Mouse (Mus musculus) MEL (cell line): ENCODE results near the gene Serpinf1. TPM values are rescaled to one million over a fixed set of nuclear protein-coding genes. Genes with fewer than 3 reads are reported as not detected.

Experiments used
- DNase-seq: peaks from one replicate; pipeline ENCODE4 v3.0.0; 2011; ENCODE audit warnings: low read depth, low spot score
- H3K27ac ChIP-seq: 2 replicates; pipeline ENCODE4 v1.5.1; 2012; ENCODE audit warnings: low read depth, mild to moderate bottlenecking, control low read depth, low read length, moderate library complexity; ENCODE audit not compliant: control insufficient read depth
- H3K27me3 ChIP-seq, 2 experiments: fragments of 150-350 bp in 1 of 2; sonication (generic) in 1 of 2; 2 replicates each; pipeline ENCODE4 v1.6.1; 2012; ENCODE audit warnings: low read length in 2 of 2, mild to moderate bottlenecking in 2 of 2, improper control_type of control experiment in 1 of 2, moderate library complexity in 1 of 2; ENCODE audit not compliant: insufficient read depth in 2 of 2, control insufficient read depth in 1 of 2
- H3K36me3 ChIP-seq, 2 experiments: 2 replicates each; pipeline ENCODE4 v1.6.1; 2012 to 2014; ENCODE audit warnings: low read length in 2 of 2, improper control_type of control experiment in 1 of 2, inconsistent platforms in 1 of 2, mild to moderate bottlenecking in 1 of 2; ENCODE audit not compliant: insufficient read depth in 2 of 2, control insufficient read depth in 1 of 2
- H3K4me1 ChIP-seq, 2 experiments: fragments of 150-350 bp in 1 of 2; sonication (generic) in 1 of 2; 2 replicates each; pipeline ENCODE4 v1.6.1; 2012; ENCODE audit warnings: low read length in 2 of 2, improper control_type of control experiment in 1 of 2, mild to moderate bottlenecking in 1 of 2; ENCODE audit not compliant: insufficient read depth in 2 of 2, control insufficient read depth in 1 of 2
- H3K4me3 ChIP-seq, 2 experiments: fragments of 150-350 bp in 1 of 2; sonication (generic) in 1 of 2; 2 replicates each; pipeline ENCODE4 v1.5.1; 2012; ENCODE audit warnings: low read depth in 2 of 2, low read length in 2 of 2, mild to moderate bottlenecking in 2 of 2, moderate library complexity in 2 of 2, control low read depth in 1 of 2, improper control_type of control experiment in 1 of 2; ENCODE audit not compliant: control insufficient read depth in 1 of 2, insufficient read depth in 1 of 2
- H3K79me2 ChIP-seq: 2 replicates; pipeline ENCODE4 v1.6.1; 2012; ENCODE audit warnings: mild to moderate bottlenecking, low read length, moderate library complexity; ENCODE audit not compliant: control insufficient read depth, poor library complexity, insufficient read depth
- H3K9ac ChIP-seq: 2 replicates; pipeline ENCODE4 v1.6.1; 2012; ENCODE audit warnings: low read depth, mild to moderate bottlenecking, control low read depth, low read length, moderate library complexity; ENCODE audit not compliant: control insufficient read depth, poor library complexity, severe bottlenecking
- H3K9me3 ChIP-seq: fragments of 150-350 bp; sonication (generic); replicated peaks from 2 replicates; pipeline ENCODE4 v1.6.1; 2012; ENCODE audit warnings: mild to moderate bottlenecking, low read length, improper control_type of control experiment, moderate library complexity; ENCODE audit not compliant: insufficient read depth
- BHLHE40 ChIP-seq: IDR thresholded peaks from 2 replicates; pipeline ENCODE4 v1.6.1; 2012; ENCODE audit warnings: low read depth, mild to moderate bottlenecking, inconsistent platforms, low read length, improper control_type of control experiment, borderline replicate concordance
- CHD1 ChIP-seq: IDR thresholded peaks from 2 replicates; pipeline ENCODE4 v1.6.1; 2012; ENCODE audit warnings: low read depth, mild to moderate bottlenecking, inconsistent platforms, low read length, improper control_type of control experiment
- CHD2 ChIP-seq: IDR thresholded peaks from 2 replicates; pipeline ENCODE4 v1.6.1; 2011; ENCODE audit warnings: low read length, improper control_type of control experiment
- CTCF ChIP-seq, 3 experiments: IDR thresholded peaks in 2 of 3; conservative IDR thresholded peaks in 1 of 3; 2 replicates each; pipeline ENCODE4 v1.5.1; 2011 to 2012; ENCODE audit warnings: low read length in 3 of 3, low read depth in 2 of 3, mild to moderate bottlenecking in 2 of 3, improper control_type of control experiment in 1 of 3, inconsistent platforms in 1 of 3, mixed read lengths in 1 of 3, moderate library complexity in 1 of 3; ENCODE audit not compliant: control insufficient read depth in 1 of 3, insufficient read depth in 1 of 3, poor library complexity in 1 of 3, severe bottlenecking in 1 of 3
- E2F4 ChIP-seq: IDR thresholded peaks from 2 replicates; pipeline ENCODE4 v1.6.1; 2011; ENCODE audit warnings: low read depth, low read length, improper control_type of control experiment, borderline replicate concordance
- ELF1 ChIP-seq: IDR thresholded peaks from 2 replicates; pipeline ENCODE4 v1.6.1; 2014; ENCODE audit warnings: low read depth, mild to moderate bottlenecking, inconsistent platforms, low read length, improper control_type of control experiment, moderate library complexity
- EP300 ChIP-seq, 2 experiments: IDR thresholded peaks; 2 replicates each; pipeline ENCODE4 v1.6.1; 2011; ENCODE audit warnings: improper control_type of control experiment in 2 of 2, low read length in 2 of 2, low read depth in 1 of 2, mild to moderate bottlenecking in 1 of 2
- ETS1 ChIP-seq: IDR thresholded peaks from 2 replicates; pipeline ENCODE4 v1.6.1; 2012; ENCODE audit warnings: low read depth, mild to moderate bottlenecking, inconsistent platforms, low read length, improper control_type of control experiment, moderate library complexity
- GABPA ChIP-seq: IDR thresholded peaks from 2 replicates; pipeline ENCODE4 v1.6.1; 2012; ENCODE audit warnings: low read depth, mild to moderate bottlenecking, inconsistent platforms, low read length, improper control_type of control experiment, moderate library complexity
- GATA1 ChIP-seq: IDR thresholded peaks from 2 replicates; pipeline ENCODE4 v1.6.1; 2011; ENCODE audit warnings: low read depth, low read length, improper control_type of control experiment
- JUND ChIP-seq: IDR thresholded peaks from 2 replicates; pipeline ENCODE4 v1.6.1; 2011; ENCODE audit warnings: low read depth, mild to moderate bottlenecking, improper control_type of control experiment, low read length
- KAT2A ChIP-seq: conservative IDR thresholded peaks from 2 replicates; pipeline ENCODE4 v1.6.1; 2012; ENCODE audit warnings: low read depth, low read length, improper control_type of control experiment, inconsistent platforms
- MAFK ChIP-seq: IDR thresholded peaks from 2 replicates; pipeline ENCODE4 v1.6.1; 2011; ENCODE audit warnings: low read depth, mild to moderate bottlenecking, low read length, improper control_type of control experiment, borderline replicate concordance
- MAX ChIP-seq: IDR thresholded peaks from 2 replicates; pipeline ENCODE4 v1.6.1; 2011; ENCODE audit warnings: low read length, improper control_type of control experiment
- MAZ ChIP-seq: IDR thresholded peaks from 2 replicates; pipeline ENCODE4 v1.6.1; 2012; ENCODE audit warnings: low read depth, mild to moderate bottlenecking, inconsistent platforms, low read length, improper control_type of control experiment
- MEF2A ChIP-seq: IDR thresholded peaks from 2 replicates; pipeline ENCODE4 v1.6.1; 2014; ENCODE audit warnings: low read depth, mild to moderate bottlenecking, inconsistent platforms, low read length, improper control_type of control experiment; ENCODE audit not compliant: poor library complexity, insufficient replicate concordance, severe bottlenecking; ENCODE audit errors: extremely low read depth
- MXI1 ChIP-seq: IDR thresholded peaks from 2 replicates; pipeline ENCODE4 v1.6.1; 2011; ENCODE audit warnings: mild to moderate bottlenecking, low read depth, low read length, improper control_type of control experiment
- MYB ChIP-seq: IDR thresholded peaks from 2 replicates; pipeline ENCODE4 v1.6.1; 2011; ENCODE audit warnings: mild to moderate bottlenecking, low read depth, low read length, improper control_type of control experiment
- MYC ChIP-seq: IDR thresholded peaks from 2 replicates; pipeline ENCODE4 v1.6.1; 2011; ENCODE audit warnings: low read depth, mild to moderate bottlenecking, low read length, improper control_type of control experiment, moderate library complexity
- NELFE ChIP-seq: IDR thresholded peaks from 2 replicates; pipeline ENCODE4 v1.6.1; 2011; ENCODE audit warnings: low read depth, low read length, improper control_type of control experiment
- NRF1 ChIP-seq: IDR thresholded peaks from 2 replicates; pipeline ENCODE4 v1.6.1; 2014; ENCODE audit warnings: low read depth, mild to moderate bottlenecking, inconsistent platforms, low read length, improper control_type of control experiment, moderate library complexity; ENCODE audit not compliant: poor library complexity, insufficient read depth, severe bottlenecking
- POLR2A ChIP-seq, 2 experiments: IDR thresholded peaks; 2 replicates each; pipeline ENCODE4 v1.6.1; 2011 to 2012; ENCODE audit warnings: low read length in 2 of 2, mild to moderate bottlenecking in 2 of 2, control low read depth in 1 of 2, improper control_type of control experiment in 1 of 2, low read depth in 1 of 2, moderate library complexity in 1 of 2; ENCODE audit not compliant: control insufficient read depth in 1 of 2, insufficient read depth in 1 of 2, poor library complexity in 1 of 2
- POLR2AphosphoS2 ChIP-seq: IDR thresholded peaks from 2 replicates; pipeline ENCODE4 v1.6.1; 2011; ENCODE audit warnings: low read length, improper control_type of control experiment
- RAD21 ChIP-seq: IDR thresholded peaks from 2 replicates; pipeline ENCODE4 v1.6.1; 2011; ENCODE audit warnings: mild to moderate bottlenecking, low read depth, low read length, improper control_type of control experiment
- RCOR1 ChIP-seq: IDR thresholded peaks from 2 replicates; pipeline ENCODE4 v1.6.1; 2012; ENCODE audit warnings: low read depth, mild to moderate bottlenecking, inconsistent platforms, low read length, improper control_type of control experiment
- SIN3A ChIP-seq: IDR thresholded peaks from 2 replicates; pipeline ENCODE4 v1.6.1; 2012; ENCODE audit warnings: low read length, improper control_type of control experiment, inconsistent platforms
- SMC3 ChIP-seq: IDR thresholded peaks from 2 replicates; pipeline ENCODE4 v1.6.1; 2011; ENCODE audit warnings: low read depth, low read length, improper control_type of control experiment
- TAL1 ChIP-seq: IDR thresholded peaks from 2 replicates; pipeline ENCODE4 v1.6.1; 2012; ENCODE audit warnings: mild to moderate bottlenecking, inconsistent platforms, low read length, moderate library complexity, mixed read lengths
- TBP ChIP-seq: IDR thresholded peaks from 2 replicates; pipeline ENCODE4 v1.8.0; 2011; ENCODE audit warnings: low read depth, low read length, improper control_type of control experiment
- UBTF ChIP-seq: IDR thresholded peaks from 2 replicates; pipeline ENCODE4 v1.6.1; 2012; ENCODE audit warnings: low read depth, mild to moderate bottlenecking, inconsistent platforms, low read length, improper control_type of control experiment, moderate library complexity, borderline replicate concordance; ENCODE audit not compliant: insufficient read depth
- USF1 ChIP-seq: IDR thresholded peaks from 2 replicates; pipeline ENCODE4 v1.6.1; 2014; ENCODE audit warnings: low read depth, mild to moderate bottlenecking, inconsistent platforms, low read length, improper control_type of control experiment, moderate library complexity
- USF2 ChIP-seq, 2 experiments: IDR thresholded peaks; 2 replicates each; pipeline ENCODE4 v1.6.1; 2011 to 2012; ENCODE audit warnings: improper control_type of control experiment in 2 of 2, low read length in 2 of 2, borderline replicate concordance in 1 of 2, inconsistent platforms in 1 of 2, low read depth in 1 of 2, mild to moderate bottlenecking in 1 of 2; ENCODE audit not compliant: insufficient read depth in 1 of 2
- ZC3H11A ChIP-seq: IDR thresholded peaks from 2 replicates; pipeline ENCODE4 v1.6.1; 2012; ENCODE audit warnings: low read depth, mild to moderate bottlenecking, inconsistent platforms, low read length, improper control_type of control experiment
- ZKSCAN1 ChIP-seq: IDR thresholded peaks from 2 replicates; pipeline ENCODE4 v1.6.1; 2012; ENCODE audit warnings: low read depth, mild to moderate bottlenecking, inconsistent platforms, low read length, improper control_type of control experiment, moderate library complexity
- ZMIZ1 ChIP-seq: IDR thresholded peaks from 2 replicates; pipeline ENCODE4 v1.6.1; 2012; ENCODE audit warnings: low read depth, mild to moderate bottlenecking, inconsistent platforms, low read length, improper control_type of control experiment, moderate library complexity
- ZNF384 ChIP-seq: IDR thresholded peaks from 2 replicates; pipeline ENCODE4 v1.6.1; 2012; ENCODE audit warnings: low read depth, mild to moderate bottlenecking, inconsistent platforms, low read length, improper control_type of control experiment
- polyA plus RNA-seq, 2 experiments: library from polyadenylated mRNA; stranded (reverse) in 1 of 2; unstranded in 1 of 2; fragments of >175 nt in 1 of 2; fragments of >200 nt in 1 of 2; gene quantifications; 2 replicates each; pipeline versions ENCODE4 v1.2.1 to v1.2.4; 2012; ENCODE audit warnings: low replicate concordance in 2 of 2, low read depth in 1 of 2; ENCODE audit not compliant: insufficient read length in 2 of 2, insufficient read depth in 1 of 2, missing spikeins in 1 of 2
- total RNA-seq: library from RNA; depleted of rRNA; stranded (reverse); fragments of 300-350 nt; gene quantifications from 2 replicates; pipeline ENCODE4 v1.2.3, GENCODE M21; 2012

Gene Serpinf1
- total and polyA plus RNA-seq, 3 experiments: 0.36 TPM; not detected in 2

DNA sequence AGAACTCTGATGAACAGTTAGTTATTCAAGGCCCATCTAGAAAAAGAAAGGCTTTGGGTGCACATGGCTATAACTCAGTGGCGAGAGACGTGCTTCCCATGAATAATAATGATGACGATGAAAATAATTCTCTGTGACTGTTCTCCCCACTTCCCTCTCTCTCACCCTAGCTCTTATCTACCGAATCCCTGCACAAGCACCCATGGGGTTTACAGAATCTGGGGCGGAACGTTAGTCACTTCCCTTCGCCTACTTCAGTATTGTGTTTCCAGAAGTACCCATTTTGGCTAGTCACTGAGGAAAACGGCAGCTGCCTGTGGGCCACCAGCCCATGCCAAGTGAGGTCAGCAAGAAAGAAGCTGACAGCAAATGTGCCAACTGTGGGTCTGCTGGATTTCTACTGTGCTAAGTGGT lies 36.1 kb upstream of the Serpinf1 start (continued):
- peak; percentile 85 for TF ChIP-seq MYC

DNA sequence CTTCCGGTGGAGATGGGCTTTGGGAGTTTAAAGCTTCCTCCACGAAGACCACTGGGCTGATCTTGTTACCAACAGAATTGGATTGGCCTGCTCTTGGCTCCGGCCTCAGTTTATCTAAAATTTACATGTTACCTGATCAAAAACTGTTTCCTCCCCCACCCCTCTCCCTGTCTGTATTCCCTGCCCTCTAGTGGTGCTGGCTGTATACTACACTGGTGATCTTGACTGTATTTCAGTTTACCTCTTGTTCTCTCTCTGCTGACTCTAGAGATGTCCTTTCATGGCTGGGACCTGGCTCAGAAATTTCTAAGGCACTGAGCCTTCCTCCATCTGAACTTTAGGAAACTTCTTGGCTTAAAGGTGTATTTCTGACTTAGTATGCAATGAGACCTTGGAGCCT lies 35.7 kb upstream of the Serpinf1 start:
- H3K27ac ChIP-seq: peak overlapping the region; percentile 99
- DNase-seq: peak; percentile 91
- peaks cover 8% of the 10 kb centered on the region; the same call in 1 of the 2 replicates for H3K79me2 ChIP-seq
- H3K27me3 ChIP-seq: no peaks in the 10 kb centered on the region
- H3K9ac ChIP-seq: peak overlapping the region; percentile 36
- H3K4me1 ChIP-seq: peaks cover 14 to 47% of the 10 kb centered on the region in 2 experiments
- H3K9me3 ChIP-seq: no peaks in the 10 kb centered on the region
- peaks cover 0 to 34% of the 10 kb centered on the region in 2 experiments; a peak in 2 of 4 replicates for H3K36me3 ChIP-seq
- peak overlapping the region; percentile 6 to 35 for H3K4me3 ChIP-seq
- TF ChIP-seq MAZ (peak; percentile 89), CTCF (IDR thresholded peaks at IDR 0.05 in 2 of 3, conservative IDR thresholded peaks at IDR 0.05 in 1 of 3; ENCODE audit: control insufficient read depth in 1 of 3, insufficient read depth in 1 of 3, low read depth in 2 of 3, low read length in 3 of 3, poor library complexity in 1 of 3, severe bottlenecking in 1 of 3) (peak; percentile 60 to 95 (median 86)), TBP (peak; percentile 39; the same call in 1 of the 2 replicates), TAL1 (no peak), MAFK (no peak), CHD1 (no peak), KAT2A (no peak), ZC3H11A (peak; percentile 35), ZMIZ1 (no peak), ETS1 (peak; percentile 43; the same call in 1 of the 2 replicates), POLR2A (IDR thresholded peaks at IDR 0.05; ENCODE audit: control insufficient read depth in 1 of 2, insufficient read depth in 1 of 2, low read depth in 1 of 2, low read length in 2 of 2, poor library complexity in 1 of 2) (no peak), USF1 (peak; percentile 19; the same call in 1 of the 2 replicates), GABPA (no peak), NRF1 (no peak), SIN3A (peak; percentile 21; the same call in 1 of the 2 replicates), MXI1 (no peak), JUND (no peak), UBTF (no peak), ZNF384 (no peak), RCOR1 (no peak), ZKSCAN1 (no peak), CHD2 (peak; percentile 47), GATA1 (peak; percentile 44; the same call in 1 of the 2 replicates), POLR2AphosphoS2 (no peak), EP300 (IDR thresholded peaks at IDR 0.05; ENCODE audit: low read depth in 1 of 2, low read length in 2 of 2) (peak in 1 of 2 experiments; percentile 35; a peak in 2 of 4 replicates), NELFE (no peak), RAD21 (peak; percentile 42), E2F4 (no peak), USF2 (IDR thresholded peaks at IDR 0.05; ENCODE audit: borderline replicate concordance in 1 of 2, insufficient read depth in 1 of 2, low read depth in 1 of 2, low read length in 2 of 2) (no peak), MEF2A (no peak), BHLHE40 (peak; percentile 28; the same call in 1 of the 2 replicates), SMC3 (peak; percentile 57), MYB (no peak), MAX (peak; percentile 11), ELF1 (0 out of 2 replicates have a peak, but pooled peaks have one; percentile 26)
